Mouse (Mus musculus) spleen, adult 2 months (tissue): Measurements from ENCODE around the gene Tbc1d32.

ENCODE experiments used
- CTCF ChIP-seq: fragments of 200-500 bp; IDR thresholded peaks from 2 replicates; pipeline ENCODE4 v1.5.1; 2011; ENCODE audit warnings: mild to moderate bottlenecking, inconsistent platforms; ENCODE audit not compliant: insufficient read depth, insufficient read length, insufficient replicate concordance; ENCODE audit errors: extremely low read depth
- POLR2A ChIP-seq: fragments of 200-500 bp; IDR thresholded peaks from 2 replicates; pipeline ENCODE4 v1.6.1; 2011; ENCODE audit warnings: low read depth, low read length, inconsistent platforms

DNA sequence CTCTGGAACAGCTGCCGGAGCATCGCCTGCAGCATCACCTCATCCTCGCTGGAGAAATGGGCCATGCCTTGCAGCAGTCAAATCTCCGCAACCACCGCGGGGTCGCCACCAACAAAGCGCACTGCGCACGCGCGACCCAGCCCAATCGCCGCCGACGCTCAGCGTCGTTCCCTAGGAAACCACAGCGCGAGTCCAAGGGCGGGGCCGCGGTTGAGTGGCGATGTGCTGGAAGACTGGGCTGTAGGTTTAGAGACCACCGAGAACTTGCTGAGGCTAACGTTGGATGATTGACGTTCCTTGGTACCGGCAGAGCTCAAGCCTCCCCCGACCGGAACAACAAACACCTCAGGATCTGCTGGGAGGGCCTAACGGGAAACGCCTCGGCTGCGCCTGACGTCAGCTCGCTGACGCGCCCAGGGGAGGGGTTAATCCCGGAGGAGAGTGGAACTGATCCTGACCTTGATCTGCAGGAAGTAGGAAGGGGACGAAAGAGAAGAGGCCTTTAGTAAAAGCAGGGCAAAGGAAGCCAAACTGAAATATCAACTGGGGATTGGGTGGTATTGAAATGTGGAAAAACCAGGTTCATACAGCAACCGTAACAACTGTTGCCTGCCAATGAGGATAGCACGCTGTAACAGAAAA lies at the start of gene Tbc1d32:
- TF ChIP-seq CTCF (no peak), POLR2A (peak; percentile 7; the same call in 1 of the 2 replicates)
